Mouse (Mus musculus): ENCODE results near the gene 4933430I17Rik.

Gene 4933430I17Rik

GRCm38 (mm10) chr4:62503374-62503970, 21.7 kb upstream of the 4933430I17Rik start, which contains the start of gene Hdhd3:
TSS of gene Hdhd3 (minus strand) at chr4:62503467.
- no peak for DNase-seq (ENCODE audit: low spot score in 2 of 2)

- DNase-seq (ENCODE audit: low spot score in 2 of 2): no peak
These were observed 19.2 kb upstream of the 4933430I17Rik start for GRCm38 (mm10) chr4:62505991-62506390.

GRCm38 (mm10) chr4:62506798-62507197, 18.4 kb upstream of the 4933430I17Rik start:
- DNase-seq (ENCODE audit: low spot score in 2 of 2): peak in 1 of 2 experiments; percentile 51

- DNase-seq (ENCODE audit: low spot score in 2 of 2): no peak
These were observed 16.3 kb upstream of the 4933430I17Rik start for GRCm38 (mm10) chr4:62508839-62509238.

- DNase-seq (ENCODE audit: low spot score in 2 of 2): no peak
These were observed 15.2 kb upstream of the 4933430I17Rik start for GRCm38 (mm10) chr4:62509946-62510345.

GRCm38 (mm10) chr4:62513998-62514506, 11.1 kb upstream of the 4933430I17Rik start:
- DNase-seq (ENCODE audit: low spot score in 2 of 2): no peak

GRCm38 (mm10) chr4:62514995-62515394, 10.2 kb upstream of the 4933430I17Rik start:
- no peak for DNase-seq (ENCODE audit: low spot score in 2 of 2)

- no peak for DNase-seq (ENCODE audit: low spot score in 2 of 2)
These were observed 9.7 kb upstream of the 4933430I17Rik start for GRCm38 (mm10) chr4:62515490-62515889.

GRCm38 (mm10) chr4:62516079-62516478, 9.1 kb upstream of the 4933430I17Rik start:
- DNase-seq (ENCODE audit: low spot score in 2 of 2): peak; percentile 72 to 81

GRCm38 (mm10) chr4:62516579-62516978, 8.6 kb upstream of the 4933430I17Rik start:
- DNase-seq (ENCODE audit: low spot score in 2 of 2): no peak

- DNase-seq (ENCODE audit: low spot score in 2 of 2): no peak
These were observed 8.1 kb upstream of the 4933430I17Rik start for GRCm38 (mm10) chr4:62517046-62517445.

- DNase-seq (ENCODE audit: low spot score in 2 of 2): no peak
These were observed 7.4 kb upstream of the 4933430I17Rik start for GRCm38 (mm10) chr4:62517538-62518415.

- peak; percentile 52 to 61 for DNase-seq (ENCODE audit: low spot score in 2 of 2)
These were observed 6.6 kb upstream of the 4933430I17Rik start for GRCm38 (mm10) chr4:62518416-62519121.

- no peak for DNase-seq (ENCODE audit: low spot score in 2 of 2)
These were observed 5.9 kb upstream of the 4933430I17Rik start for GRCm38 (mm10) chr4:62519122-62519848.

GRCm38 (mm10) chr4:62519849-62520233, 5.3 kb upstream of the 4933430I17Rik start, which contains the start of gene Alad:
TSS of gene Alad (minus strand) at chr4:62519918.
- DNase-seq (ENCODE audit: low spot score in 2 of 2): peak; percentile 92

- DNase-seq (ENCODE audit: low spot score in 2 of 2): no peak
These were observed 4.2 kb upstream of the 4933430I17Rik start for GRCm38 (mm10) chr4:62520892-62521400.

GRCm38 (mm10) chr4:62525489-62525811, 281 bp downstream of the 4933430I17Rik start:
- no peak for DNase-seq (ENCODE audit: low spot score in 2 of 2)

GRCm38 (mm10) chr4:62526256-62526655, 1.1 kb downstream of the 4933430I17Rik start:
- no peak for DNase-seq (ENCODE audit: low spot score in 2 of 2)

GRCm38 (mm10) chr4:62527655-62528054, 2.5 kb downstream of the 4933430I17Rik start:
- DNase-seq (ENCODE audit: low spot score in 2 of 2): no peak

- no peak for DNase-seq (ENCODE audit: low spot score in 2 of 2)
These were observed 8.6 kb downstream of the 4933430I17Rik start for GRCm38 (mm10) chr4:62533729-62534128.

- DNase-seq (ENCODE audit: low spot score in 2 of 2): no peak
These were observed 16.6 kb downstream of the 4933430I17Rik start for GRCm38 (mm10) chr4:62541802-62542201.
